Mouse (Mus musculus): Measurements from ENCODE around the gene Eaf1.

GRCm38 (mm10) chr14:31519165-31519564, 25.0 kb downstream of the Eaf1 start:
- TF ChIP-seq CTCF (IDR thresholded peaks at IDR 0.05; ENCODE audit: low read depth) (peak; percentile 75), EP300 (IDR thresholded peaks at IDR 0.05; ENCODE audit: low read depth) (no peak)

Measured in liver, postnatal 0 days (tissue).